Mouse (Mus musculus): ENCODE data around the gene Aak1. TPM values are rescaled to one million over a fixed set of nuclear protein-coding genes. Genes with fewer than 3 reads are reported as not detected.

The Aak1 gene
- polyA plus RNA-seq, 1 experiment from 2014 or later = 37.3 TPM

Other genes with a start within 250 kb of the Aak1 start
- 0.88 and 1.1 TPM in 2 replicates for gene Asprv1, start 221.4 kb upstream of the Aak1 start, polyA plus RNA-seq (2015; fragmentation: Nextera tagmentation; extraction: Ambion mirVana)
- gene Mxd1, start 180.4 kb upstream of the Aak1 start, polyA plus RNA-seq (2015; fragmentation: Nextera tagmentation; extraction: Ambion mirVana) = 23.8 and 27.4 TPM in 2 replicates
- 101 and 112 TPM in 2 replicates for gene Snrnp27, start 165.0 kb upstream of the Aak1 start, polyA plus RNA-seq (2015; fragmentation: Nextera tagmentation; extraction: Ambion mirVana)
- 48.9 and 50.8 TPM in 2 replicates for gene Gmcl1, start 116.1 kb upstream of the Aak1 start, polyA plus RNA-seq (2015; fragmentation: Nextera tagmentation; extraction: Ambion mirVana)
- 5.2 and 6.8 TPM in 2 replicates for gene Anxa4, start 55.9 kb upstream of the Aak1 start, polyA plus RNA-seq (2015; fragmentation: Nextera tagmentation; extraction: Ambion mirVana)
- 126 and 142 TPM in 2 replicates for gene Nfu1, start 159.7 kb downstream of the Aak1 start, polyA plus RNA-seq (2015; fragmentation: Nextera tagmentation; extraction: Ambion mirVana)
- gene Gfpt1, start 193.3 kb downstream of the Aak1 start, polyA plus RNA-seq (2015; fragmentation: Nextera tagmentation; extraction: Ambion mirVana) = 19.3 and 20.3 TPM in 2 replicates

Measured in neural tube, embryonic 13.5 days (tissue).